Mouse (Mus musculus): ENCODE results near the gene Tk1.
"Not testable (repeated sequence)": the region's sequence is repeated elsewhere in the genome, so short reads cannot be mapped to it uniquely, and the experiment has no call there.

Tk1 gene

DNA sequence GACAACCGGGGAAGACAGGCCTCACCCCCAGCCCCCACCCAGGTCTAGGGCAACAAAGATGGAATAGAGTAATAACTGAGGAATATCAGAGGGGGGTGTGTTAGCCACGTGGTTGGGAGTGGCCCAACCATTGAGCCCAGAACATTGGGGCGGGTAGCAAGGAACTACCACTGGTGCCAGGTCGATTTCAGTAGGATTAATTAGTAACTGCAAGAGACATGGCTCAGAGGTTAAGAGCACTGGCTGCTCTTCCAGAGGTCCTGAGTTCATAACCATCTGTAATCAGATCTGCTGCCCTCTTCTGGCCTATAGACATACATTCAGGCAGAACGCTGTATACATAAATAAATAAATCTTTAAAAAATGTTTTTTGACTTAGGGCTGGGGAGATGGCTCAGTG is 20.7 kb upstream of the Tk1 start:
- DNase-seq, result no peak

DNA sequence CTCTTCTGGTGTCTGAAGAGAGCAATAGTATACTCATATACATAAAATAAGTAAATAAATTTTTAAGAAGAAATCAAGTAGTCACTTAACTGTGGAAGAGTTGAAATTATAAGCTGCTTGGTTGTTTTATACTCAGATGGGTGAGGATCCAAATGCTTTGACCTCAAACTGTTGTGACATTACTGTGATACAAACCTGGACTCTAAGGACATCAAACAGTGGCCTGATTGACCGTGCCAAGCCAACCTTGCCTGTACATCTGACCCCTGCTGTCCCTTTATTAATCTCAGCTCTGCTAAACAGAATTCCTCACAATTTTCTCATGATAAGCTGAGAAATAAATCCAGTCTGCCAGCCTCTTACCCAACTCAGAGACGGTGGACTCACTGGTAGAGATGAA is 19.8 kb upstream of the Tk1 start:
- no peak for DNase-seq

DNA sequence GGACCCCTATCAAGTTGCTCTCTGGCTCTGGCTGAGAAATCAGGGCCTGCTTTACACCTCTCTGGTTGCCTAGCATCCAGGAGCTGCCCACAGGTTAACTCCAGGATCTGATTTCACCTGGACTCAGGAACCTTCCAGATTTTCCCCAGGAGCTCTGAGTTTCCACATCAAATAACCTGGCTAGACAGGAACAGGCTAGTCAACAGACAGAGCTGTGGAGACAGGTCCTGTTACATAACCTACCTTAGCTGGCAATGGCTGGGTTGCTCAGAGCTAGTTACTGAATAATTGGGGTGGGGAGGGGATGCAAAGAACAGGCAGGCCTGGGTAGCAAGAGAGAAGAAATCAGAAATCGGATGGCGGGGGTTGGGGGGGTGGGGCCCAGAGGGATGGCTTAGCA is 19.1 kb upstream of the Tk1 start:
- no peak for DNase-seq

DNA sequence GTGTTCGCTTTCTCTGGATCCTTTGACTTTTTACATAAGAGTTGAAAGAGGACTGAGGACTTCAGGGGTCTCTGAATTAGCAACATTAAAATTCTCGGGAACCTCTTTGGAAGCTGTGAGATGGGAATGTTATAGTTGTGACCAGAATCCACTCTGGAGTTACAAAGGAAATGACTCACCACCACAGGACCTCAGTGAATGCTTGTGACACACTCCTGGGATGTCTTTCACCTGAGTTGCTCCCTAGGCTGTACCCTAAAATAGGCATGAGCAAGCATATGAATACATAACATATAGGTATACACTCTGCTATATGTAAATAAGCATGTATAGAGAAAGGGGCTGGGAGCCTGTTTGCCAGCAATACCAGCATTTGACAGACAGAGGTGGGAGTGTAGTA is 17.5 kb upstream of the Tk1 start:
- no peak for DNase-seq

DNA sequence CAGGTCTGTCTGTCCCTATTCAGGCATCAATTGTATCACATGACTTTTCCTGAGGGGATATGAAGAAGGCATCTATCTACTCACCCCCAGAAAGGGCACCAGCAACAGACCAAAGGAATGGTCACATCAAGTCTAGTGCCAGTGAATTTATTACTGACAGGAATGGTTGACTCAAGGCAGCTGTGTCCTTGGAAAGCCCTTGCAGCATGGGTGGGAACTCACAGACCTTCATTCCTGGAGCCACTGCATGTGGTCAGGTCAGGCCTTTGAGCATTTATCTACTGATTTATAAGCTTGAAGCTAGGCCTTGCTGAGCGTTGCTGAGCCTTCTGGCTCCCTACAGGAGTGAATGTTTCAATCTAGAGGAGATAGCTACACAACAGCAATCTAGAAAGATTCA is 15.0 kb upstream of the Tk1 start:
- no peak for DNase-seq

DNA sequence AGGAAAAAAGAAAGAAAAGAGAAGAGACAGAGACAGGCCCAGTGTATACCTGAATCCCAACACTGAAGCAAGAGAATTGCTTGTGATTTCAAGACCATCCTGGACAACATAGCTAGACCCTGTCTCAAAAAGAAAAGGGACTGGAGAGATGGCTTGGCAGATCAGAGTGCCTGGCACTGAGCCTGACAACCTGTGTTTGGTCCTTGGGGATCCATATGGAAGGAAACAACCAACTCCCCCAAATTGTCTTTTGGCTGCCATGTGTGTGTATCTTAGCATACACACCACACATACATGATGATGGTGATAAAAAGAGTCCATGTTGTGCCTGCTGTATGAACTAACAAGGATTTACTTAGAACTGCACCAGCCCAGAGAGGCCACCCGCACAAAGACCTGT is 13.1 kb upstream of the Tk1 start:
- no peak for DNase-seq

DNA sequence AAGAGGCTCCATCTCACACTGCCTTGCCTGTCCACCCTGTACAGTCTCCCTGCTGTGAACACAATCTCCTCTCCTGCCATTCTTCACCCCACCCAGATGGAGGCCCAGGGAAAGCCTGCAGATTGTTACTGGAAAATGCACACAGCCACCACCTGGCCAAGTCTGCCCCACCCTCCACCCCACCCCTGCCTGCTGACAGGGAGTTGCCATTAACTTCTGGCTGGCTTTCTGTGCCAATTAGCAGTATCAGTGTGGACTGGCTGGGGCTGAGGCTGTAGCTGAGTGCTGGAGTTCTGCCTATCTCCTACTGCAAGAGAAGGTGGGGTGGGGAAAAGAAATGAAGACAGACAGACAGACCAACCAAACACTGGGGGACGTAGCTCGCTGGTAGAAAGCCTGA is 12.7 kb upstream of the Tk1 start:
- no peak for DNase-seq

DNA sequence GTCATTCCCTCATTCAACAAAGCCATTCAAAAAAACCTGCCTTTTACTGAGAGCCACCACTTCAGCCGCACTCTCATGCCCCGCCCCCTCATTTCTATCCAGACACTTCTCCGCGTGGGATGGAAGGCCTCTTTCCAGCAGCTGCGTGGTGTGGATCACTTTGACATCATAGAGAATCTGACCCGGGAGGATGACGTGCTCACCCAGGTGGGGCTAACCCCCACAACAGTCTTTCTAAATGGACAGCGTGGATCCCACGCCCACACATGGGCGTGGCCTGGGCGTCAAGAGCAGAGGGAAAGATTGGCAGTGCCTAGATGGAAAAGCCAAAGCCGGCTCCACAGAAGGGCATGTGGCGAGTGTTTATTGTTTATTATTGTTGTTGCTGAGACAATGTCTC is 10.4 kb upstream of the Tk1 start:
- peak; percentile 36 for DNase-seq

DNA sequence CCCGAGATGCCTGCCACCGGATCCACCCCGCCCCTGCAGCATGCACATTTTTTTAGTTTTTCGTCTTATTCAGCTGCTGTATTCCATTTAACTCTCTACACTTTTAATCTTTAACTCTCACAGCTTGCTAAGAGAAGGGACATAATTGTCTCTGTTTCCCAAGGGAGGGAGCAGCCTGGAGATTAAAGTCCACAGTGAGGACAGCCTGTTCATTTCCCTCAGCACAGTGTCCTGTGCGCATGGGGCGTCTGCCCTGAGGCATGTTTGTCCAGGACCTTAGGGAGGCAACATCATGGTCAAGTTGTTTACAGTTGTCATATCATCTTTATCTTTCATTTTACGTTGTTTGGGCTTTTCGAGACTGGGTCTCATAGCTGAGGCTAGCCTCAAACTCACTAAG is 8.2 kb upstream of the Tk1 start:
- no peak for DNase-seq

DNA sequence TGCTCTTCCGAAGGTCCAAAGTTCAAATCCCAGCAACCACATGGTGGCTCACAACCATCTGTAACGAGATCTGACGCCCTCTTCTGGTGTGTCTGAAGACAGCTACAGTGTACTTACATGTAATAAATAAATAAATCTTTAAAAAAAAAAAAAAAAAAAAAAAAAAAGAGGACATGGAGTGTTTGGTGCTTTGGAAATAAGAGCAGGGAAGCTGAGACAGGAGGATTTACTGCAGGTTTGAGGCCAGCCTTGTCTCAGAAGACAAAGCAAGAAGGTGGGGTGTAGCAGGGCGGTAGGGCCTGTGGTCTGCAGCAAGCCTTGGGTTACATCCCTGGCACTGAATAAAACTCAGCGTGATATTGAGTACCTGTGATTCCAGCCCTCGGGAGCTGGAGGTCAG is 7.6 kb upstream of the Tk1 start:
- DNase-seq, result not testable (repeated sequence)

DNA sequence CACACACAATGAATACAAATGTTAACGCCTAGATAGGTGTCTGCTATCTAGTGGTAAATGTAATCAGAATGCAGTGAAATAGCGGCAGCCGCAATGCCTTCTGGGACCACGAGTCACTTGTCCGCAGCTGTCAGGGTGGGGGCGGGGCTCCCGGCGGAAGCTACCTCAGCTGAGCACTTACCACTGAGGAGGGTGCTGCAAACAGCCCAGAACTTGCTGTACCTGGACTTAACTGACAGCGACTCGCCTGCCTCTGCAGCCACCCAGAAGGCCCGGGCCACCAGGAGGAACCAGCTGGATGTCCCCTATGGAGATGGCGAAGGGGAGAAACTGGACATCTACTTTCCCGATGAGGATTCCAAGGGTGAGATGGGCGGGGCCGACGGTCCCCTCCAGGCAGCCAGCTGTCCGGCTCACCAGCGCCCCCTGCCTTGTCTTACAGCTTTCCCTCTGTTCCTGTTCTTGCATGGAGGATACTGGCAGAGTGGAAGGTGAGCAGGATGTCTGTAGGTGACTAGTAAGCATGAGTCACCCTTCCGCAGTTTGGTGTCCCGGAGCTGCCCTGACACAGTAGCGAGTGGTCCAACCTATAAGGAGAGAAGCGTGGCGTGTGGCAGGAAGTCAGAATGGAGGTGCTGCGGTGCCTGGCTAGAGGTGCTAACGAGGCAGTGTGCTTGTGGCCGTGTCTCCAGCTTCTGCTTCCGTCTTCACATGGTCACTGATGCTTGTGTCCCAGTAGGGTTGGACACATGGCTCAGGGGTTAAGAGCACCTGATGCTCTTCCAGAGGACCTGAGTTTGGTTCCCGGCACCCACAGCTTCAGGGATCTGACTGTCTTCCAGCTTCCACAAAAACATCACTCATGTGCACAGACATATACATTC is 6.4 kb upstream of the Tk1 start:
- peak; percentile 82 for DNase-seq

DNA sequence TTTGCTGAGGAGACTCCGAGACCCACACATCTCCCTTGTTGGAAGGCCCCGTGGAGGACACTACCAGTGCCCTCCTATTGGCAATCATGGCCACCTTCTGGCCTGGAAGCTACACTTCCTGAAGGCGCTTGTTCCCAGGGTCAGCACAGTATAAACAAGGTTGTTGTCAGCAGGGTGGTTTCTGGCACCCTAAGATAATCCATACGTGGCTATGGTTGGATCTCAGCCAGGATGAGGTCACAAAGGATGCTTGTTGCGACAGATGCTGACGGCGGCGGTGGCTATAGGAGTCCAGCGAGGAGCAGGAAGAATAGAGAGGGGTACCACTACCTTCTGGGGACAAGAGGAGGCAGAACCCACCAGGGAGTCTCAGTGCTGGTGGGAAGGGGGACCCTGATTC is 4.5 kb upstream of the Tk1 start:
- DNase-seq, result no peak

DNA sequence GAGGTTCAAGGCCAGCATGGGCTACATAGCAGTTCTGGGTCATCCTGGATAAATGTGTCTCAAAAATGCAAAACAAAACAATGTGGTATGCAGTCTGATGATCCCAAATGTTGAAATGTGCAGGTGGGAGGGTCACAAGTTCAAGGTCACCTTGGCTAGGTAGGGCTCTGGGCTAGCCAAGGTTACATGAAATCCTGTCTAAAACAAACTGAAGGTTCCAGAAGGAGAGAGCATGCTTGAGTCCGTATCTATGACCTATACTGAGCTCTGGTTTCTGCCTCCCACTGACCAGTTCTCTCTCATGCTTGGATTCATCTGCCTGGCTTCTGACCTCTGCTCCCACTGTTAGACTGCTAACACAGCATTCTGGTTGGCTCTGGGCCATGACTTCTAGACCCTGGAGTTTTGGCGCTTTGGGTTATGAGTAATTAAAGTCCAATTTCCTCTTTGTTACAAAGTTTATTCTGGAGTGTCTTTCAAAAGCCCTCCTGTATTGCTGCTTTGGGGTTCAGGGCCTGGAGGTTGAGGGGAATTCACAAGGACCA is 3.9 kb upstream of the Tk1 start:
- no peak for DNase-seq

DNA sequence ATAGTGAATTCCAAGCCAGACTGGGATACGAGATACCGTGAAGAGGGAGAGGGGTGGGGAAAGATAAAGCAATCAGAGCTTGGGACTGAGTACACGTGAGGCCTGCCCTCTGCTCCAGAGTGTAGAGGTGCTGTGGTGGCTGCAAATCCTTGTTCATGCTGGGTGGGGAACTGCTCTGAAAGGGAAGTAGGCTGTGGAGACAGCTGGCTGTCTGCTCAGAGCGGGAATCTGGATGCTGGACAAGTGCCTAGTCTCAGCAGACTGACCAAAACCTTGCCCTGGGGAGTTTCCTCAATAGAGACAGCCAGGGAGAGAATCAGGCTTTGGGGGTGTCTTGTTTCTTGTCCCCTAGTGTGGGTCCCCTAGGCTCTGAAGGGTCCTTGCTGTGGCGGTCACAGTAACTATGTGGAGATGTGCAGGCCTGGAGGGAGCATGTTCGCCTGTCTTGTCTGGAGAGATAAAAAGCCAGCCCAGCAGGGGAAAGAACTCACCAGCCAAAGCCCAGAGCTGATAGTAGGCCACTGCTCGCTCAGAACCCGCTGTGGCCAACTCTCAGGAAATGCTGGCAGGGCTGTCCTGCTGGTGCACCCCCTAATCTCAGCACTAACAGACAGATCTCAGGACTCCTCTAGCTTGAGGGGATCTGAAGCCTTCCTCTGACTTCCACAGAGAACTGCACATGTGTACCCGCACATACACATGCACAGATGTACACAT is 3.2 kb upstream of the Tk1 start:
- DNase-seq, result no peak

DNA sequence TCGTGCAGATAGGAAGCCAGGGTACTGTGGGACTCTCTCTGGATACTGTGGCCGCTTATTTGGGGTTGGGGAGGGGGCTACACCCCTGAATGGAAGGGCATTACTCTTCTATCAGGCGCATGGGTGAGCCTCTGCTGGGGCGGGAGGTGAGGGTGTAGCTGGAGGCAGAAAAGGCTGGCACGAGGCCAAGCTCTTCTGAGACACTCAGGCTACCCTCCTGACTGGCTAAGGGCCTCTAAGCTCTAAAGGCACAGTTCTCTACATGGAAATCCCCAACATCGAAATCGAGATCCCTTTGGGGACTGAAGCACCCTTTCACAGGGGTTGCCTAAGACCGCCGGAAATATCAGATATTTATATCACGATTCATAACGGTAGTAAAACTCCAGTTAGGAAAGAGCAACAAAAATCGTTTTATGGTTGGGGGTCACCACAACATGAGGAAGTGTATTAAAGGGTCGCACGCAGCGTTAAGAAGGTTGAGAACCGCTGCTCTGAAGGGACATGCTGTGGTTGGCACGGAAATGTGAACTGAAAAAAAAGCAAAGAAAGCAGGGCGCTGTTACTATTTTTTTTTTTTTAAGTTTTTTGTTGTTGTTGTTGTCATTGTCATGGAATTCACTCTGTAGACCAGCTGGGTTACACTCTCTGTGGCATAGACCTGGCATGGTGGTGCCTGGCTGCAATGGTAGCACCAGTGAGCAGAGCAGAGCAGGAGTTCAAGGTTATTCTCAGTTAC is 2.4 kb upstream of the Tk1 start:
- no peak for DNase-seq

DNA sequence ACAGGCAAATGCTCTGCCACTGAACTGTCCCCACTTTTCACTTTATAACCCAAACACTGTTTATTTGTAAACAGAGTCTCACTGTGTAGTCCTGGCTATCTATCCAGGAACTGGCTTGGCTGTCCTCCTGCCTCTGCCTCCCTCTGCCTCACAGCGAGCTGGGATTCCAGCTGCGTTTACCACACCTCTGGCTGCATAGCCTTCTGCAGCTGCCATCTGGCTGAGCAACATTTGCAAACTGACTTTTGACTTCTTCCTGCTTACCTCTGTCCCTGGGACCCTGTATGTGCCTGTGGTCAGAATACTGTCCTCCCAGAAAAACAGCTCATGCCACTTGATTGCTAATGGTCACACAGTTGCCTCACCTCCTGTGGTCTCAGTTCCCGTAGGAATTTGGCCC is 1.5 kb upstream of the Tk1 start:
- no peak for DNase-seq

DNA sequence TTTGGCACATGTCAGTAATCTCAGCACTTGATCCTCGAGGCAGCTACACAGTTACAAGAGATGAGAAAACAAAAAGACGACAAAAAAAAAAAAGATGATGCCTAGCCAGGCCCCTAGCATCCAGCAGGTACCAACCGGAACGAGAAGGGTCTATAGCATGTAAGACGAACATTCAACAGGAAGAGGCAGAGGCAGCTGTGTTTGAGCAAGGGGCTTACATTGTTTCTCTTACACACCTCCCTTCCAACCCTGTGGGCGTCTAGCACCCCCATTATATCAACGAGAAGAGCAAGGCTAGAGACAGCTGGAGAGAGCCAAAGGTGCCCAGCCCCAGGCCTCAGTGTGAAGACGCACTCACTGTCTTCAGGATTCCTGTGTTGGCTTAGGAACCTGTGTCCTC is 1.0 kb upstream of the Tk1 start:
- DNase-seq, result no peak

DNA sequence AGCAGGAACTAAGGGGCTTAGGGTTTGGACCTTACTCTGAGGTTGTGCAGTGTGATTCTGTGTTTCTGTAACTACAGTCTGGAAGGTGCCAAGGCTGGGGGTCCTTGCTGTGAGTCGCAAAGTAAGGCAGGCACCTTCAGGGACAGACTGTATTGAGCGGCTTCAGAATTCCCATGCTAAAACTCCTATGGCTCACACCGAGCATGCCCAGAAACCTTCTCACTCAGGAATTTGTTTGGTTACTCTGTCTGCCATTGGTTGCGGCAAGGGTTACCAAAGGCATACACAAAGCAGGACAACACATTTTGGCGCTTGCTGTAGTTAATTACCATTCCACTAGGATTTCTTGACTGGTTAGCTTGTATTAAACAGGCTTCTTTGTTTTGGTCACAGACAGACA is 272 bp upstream of the Tk1 start:
- DNase-seq, result no peak

DNA sequence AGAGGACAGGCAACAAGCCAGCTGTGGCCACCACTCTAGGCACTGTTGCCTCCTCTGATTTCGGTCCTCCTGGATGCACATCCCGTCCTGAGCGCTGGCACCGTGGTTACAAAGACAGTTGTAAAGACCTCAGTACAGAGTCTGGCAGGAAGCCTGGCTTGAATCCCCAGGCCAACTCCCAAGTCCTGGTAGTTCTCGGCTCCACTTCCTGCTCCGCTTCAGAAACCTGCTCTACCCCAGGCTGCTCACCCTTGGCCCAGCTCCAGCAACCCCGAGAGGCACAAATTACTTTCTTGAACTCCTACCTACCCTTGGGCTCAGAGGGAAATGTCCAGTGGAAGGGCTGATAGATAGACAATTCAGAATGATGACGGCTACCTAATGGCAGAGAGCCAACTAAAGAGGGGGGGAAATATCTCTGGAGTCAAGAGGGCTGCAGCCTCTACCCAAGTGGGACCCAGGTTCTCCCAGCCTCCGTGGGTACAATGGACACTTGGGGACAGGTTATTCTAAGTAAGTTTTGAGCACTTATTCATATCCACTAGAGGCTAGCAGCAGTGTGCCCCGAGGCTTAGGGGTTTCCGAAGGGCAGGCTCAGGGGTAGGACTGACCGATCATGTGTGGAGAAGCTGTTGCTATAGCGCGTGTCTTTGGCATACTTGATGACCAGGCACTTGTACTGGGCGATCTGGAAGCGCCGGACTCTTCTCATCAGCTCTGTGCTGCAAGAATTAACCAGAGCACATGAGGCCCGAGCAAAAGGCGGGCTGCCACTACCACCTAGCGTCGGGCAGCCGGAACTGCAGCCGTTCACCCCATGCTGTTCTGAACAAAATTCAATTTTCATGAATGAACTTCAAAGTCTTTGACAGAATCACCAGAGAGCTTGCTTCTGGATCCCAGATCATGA is 1.6 kb downstream of the Tk1 start:
- DNase-seq, result peak; percentile 78

DNA sequence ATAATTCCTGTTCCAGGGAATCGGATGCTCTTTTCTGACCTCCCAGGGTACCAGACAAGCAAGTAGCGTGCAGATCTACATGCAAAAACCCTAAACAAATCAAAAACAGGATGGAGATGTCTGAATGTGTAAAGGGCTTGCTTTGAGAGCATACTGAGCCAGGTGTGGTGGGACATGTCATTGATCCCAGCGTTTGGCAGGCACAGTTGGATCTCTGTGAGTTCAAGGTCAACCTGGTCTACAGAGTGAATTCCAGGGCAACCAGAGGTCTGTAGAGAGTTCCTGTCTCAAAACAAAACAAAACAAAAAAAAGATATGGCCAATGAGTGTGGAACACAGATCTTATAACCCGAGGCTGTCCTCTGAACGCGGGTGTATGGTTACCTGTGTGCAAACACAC is 2.5 kb downstream of the Tk1 start:
- DNase-seq, result no peak

DNA sequence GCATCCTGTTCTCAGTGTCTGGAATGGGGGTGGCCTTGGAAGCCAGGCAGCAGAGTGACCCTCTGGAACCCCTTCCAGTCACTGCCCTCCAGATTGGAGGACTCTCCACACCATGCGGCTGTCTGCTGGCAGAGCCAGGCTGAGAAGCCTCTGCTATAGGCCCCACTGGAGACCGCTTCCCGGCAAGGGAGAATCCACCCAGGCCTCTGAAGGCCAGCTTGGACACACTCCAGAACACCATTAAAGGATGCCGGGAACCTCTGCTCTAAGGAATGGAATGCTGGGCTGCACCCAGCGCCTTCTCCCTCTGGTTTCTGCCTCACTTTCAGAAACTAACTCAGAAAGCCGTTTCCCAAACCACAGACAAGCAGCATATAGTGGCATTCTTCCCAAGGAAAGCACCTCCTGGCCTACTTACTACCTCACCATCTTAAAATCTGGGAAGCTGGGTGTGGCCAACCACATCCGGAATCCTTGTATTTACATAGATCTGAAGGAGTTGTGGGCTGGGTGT is 3.1 kb downstream of the Tk1 start:
- no peak for DNase-seq

DNA sequence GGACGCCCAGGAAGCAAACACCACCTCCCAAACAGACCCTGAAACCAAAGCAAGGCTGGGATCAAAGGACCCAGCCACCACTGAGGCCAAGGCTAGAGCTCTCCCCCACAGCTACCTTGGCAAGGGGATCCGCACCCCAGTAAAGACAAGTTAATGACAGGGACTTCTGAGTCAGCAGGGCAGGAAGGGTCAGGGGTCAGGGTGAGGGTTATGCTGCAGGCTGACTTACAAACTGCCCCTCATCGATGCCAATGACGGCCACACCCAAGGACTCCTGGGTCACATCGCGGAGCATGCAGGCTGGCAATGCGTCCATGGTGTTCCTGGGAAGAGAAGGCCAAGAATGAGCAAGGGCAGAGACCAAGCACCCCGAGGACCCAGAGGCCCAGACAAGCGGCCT is 4.0 kb downstream of the Tk1 start:
- no peak for DNase-seq
